Mouse (Mus musculus): ENCODE data around the gene Gm28047.

- TF ChIP-seq TAL1 (IDR thresholded peaks at IDR 0.05; ENCODE audit: low read length) (no peak), GATA1 (IDR thresholded peaks at IDR 0.05; ENCODE audit: low read length) (no peak)
Observed at GRCm38 (mm10) chr15:102622536-102622935, 2.3 kb downstream of the Gm28047 start.

Measured in erythroblast, embryonic 14.5 days (primary cell).